Mouse (Mus musculus) urinary bladder, postnatal 14 days (tissue): ENCODE results near the gene Fggy.

ENCODE experiments used
- DNase-seq: peaks from one replicate; pipeline ENCODE4 v3.0.0; 2021; ENCODE audit warnings: low spot score

Gene Fggy

DNA sequence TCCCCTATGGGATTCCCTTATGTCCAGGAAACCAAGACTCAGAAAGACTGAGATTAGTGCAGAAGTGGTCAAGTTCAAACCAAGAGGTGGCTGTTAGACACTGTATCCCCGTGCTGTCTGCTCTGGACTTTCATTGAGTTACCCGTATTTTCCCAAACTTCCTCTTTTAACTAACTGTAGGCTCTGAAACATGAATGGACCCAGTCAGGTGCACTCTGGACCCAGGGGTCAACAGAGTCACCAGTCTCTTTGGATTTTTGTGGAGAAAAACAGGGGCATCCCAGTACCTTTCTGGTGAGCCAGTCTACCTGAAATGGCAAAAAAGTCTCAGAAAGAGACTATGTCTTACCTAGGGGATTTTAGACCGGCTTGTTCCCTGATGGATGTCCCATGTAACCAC is 33.6 kb downstream of the Fggy start:
- DNase-seq: no peak

DNA sequence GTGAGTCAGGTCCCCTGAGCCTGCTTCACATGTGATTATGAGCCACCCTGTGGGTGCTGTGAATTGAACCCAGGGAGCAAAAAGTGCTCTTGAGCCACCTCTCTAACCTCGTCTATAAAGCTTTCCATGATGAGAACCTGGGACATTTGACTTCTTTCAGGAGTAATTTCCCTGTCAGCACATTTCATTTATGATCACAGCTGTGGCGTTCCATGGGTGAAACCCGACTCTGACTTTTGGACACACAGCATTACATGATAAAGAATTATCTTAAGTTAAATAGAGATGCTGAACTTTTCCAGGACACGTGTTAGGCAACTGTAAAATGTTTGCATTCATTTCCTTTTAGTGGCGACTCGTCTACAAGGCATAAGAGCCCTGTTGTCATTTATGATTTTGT is 39.9 kb downstream of the Fggy start:
- no peak for DNase-seq

DNA sequence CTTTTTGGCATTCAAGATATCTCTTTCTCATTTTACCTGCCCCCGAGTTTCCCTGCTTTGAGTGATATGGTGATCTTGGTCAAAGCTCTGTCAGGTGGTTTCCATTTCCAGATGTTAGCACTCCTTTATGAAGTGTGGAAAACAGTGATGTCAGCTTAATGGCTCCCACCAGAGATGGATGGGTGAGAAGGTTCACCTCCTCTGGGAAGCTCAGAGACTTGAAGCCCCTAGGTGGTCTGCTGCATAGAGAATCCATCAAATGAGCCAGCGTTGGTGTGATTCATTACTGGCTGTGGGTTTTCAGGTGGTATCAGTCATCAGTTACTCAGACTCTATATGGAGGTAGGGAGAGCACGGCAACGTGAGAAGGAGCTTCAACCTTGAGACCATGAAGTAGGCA is 44.5 kb downstream of the Fggy start:
- DNase-seq: no peak

DNA sequence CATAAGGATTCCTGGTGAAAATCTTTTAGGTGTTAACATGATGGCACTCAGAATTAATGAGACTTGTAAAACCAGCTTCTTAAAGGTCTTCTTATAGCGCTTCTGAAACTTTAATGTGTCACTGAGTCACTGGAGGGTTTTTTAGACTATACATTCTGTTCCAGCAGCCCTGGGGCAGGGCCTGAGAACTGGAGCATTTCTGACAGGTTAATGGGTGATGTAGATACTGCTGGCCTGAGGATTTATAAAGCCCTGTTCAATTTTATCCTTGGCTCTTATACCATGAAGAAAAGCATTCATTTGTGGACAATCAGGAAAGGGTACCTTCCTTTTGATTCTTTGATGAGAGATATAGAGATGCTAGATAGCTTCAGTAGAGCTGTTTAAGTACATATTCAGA is 45.9 kb downstream of the Fggy start:
- DNase-seq: no peak

DNA sequence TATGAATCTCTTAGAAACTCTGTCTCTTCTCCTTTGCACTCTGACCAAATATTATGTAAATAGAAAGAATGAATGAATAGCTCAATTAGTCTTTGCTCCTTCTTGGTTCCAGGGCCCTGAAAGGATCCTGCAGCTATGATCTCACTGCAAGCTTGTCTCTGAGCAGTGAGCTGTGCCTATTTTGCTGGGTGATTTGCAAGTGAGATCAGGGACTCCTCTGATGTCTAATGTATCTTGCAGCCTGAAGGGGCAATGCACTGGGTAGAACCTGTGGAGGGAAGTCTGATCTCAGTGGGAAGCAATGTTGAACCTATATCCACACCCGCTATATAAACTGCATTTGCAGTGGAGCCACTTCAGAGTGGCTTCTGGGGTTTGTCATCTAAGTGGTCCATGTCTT is 53.4 kb downstream of the Fggy start:
- DNase-seq: no peak

DNA sequence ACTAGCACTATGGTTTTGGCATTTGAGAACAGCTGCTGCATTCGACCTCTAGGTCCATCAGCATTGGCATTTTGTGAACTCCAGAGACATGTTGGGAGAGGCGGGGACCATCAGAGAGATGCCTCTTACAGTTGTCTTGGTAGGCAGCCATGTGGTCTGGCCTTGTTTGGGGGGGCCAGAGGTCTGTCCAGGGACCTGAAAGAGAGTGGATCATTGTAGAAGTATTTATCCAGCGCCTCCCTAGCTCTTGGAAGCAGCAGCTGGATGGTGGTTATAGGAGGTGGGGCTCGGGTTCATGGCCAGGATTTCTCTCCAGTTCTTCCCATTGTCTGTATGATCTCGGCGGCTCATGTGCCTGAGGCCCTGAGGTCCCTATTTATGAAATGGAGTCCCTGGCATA is 54.1 kb downstream of the Fggy start:
- peak; percentile 9 for DNase-seq

DNA sequence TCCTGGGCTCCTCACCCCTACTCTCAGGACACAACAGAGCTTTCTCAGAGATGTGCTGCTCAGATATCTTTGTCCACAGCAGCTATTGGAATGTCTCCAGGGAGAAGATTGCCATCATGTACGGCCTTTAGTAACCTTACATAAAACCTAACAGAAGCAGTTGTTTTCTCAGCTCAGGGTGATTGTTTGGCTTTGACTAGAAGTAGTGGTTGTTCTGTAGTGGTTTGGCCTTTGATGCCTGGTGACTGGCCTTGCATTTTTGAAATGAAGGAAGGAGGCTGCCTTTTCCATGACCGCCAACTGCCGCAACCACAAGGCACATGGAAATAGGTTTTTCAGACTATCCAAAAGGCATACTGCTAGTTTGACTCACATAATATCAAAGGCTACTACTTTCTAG is 63.7 kb downstream of the Fggy start:
- DNase-seq: no peak

DNA sequence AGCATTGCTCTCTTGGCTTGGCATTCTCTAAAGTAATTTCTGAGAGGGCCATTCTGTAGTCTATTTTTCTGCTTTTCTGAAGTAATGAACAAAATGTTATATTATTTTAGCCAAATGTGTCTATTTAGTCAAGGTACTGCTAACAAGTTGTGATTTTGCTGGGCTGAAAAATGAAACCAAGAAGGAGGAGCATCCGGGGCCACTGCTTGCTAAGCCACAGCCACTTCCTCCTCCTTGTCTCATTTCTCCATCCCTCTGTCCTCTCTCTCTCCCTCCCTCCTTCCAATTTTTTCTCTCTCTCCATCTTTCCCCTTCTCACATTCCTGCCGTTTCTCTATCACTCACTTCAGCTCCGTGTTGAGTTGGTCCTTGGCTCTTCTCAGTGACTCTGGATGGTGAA is 67.4 kb downstream of the Fggy start:
- DNase-seq: no peak

DNA sequence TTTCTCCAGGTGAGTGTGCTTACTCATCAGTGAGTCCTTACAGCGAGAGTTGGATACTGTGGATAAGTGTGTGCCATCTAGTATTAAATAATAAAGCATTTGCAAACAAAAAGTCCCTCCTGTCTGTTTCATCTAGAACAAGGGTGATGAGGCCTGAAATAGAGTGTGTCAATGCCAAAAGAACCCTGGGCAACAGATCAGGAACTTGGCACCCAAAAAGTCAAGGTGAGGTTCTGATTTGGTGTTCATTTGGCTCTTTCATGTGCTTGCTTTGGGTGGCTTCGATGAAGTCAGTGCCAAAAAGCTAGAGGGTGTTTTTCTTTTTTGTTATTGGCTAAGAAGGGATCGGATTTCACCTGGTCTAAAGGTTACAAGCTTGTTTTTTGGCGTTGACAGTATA is 68.3 kb downstream of the Fggy start:
- DNase-seq: no peak

DNA sequence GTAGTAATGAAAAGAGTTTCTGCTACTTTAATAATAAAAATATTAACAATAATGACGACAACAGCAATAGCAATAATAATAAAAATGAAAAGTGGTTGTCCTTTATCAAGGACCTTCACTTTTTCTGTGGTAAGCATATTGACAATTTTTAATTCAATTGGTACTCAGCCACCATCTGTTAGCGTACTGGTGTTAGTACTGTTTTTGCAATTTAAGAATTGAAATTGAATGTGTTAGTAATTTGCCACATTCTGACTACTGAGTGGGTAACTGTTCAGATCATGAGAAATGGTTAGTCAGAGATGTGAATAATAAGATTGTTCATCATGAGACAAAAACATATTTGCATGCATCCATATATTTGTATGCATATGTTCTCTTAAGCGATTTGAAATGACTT is 68.9 kb downstream of the Fggy start:
- no peak for DNase-seq

DNA sequence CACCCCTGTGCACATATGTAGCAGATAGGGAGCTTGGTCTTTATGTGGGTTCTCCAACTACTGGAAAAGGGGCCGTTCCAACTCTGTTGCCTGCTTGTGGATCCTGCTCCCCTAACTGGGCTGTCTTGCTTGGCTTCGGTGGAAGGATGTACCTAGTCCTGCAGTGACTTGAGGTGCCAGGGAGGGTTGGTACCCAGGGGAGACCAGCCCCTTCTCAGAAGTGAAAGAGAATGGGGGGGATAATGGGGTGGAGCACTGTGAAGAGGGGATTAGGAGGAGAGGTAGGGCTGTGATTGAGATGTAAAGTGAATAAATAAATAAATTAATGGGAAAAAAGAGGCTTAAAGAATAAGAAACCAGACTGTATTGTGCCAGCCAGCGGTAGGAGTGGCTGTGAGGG is 77.6 kb downstream of the Fggy start:
- no peak for DNase-seq

DNA sequence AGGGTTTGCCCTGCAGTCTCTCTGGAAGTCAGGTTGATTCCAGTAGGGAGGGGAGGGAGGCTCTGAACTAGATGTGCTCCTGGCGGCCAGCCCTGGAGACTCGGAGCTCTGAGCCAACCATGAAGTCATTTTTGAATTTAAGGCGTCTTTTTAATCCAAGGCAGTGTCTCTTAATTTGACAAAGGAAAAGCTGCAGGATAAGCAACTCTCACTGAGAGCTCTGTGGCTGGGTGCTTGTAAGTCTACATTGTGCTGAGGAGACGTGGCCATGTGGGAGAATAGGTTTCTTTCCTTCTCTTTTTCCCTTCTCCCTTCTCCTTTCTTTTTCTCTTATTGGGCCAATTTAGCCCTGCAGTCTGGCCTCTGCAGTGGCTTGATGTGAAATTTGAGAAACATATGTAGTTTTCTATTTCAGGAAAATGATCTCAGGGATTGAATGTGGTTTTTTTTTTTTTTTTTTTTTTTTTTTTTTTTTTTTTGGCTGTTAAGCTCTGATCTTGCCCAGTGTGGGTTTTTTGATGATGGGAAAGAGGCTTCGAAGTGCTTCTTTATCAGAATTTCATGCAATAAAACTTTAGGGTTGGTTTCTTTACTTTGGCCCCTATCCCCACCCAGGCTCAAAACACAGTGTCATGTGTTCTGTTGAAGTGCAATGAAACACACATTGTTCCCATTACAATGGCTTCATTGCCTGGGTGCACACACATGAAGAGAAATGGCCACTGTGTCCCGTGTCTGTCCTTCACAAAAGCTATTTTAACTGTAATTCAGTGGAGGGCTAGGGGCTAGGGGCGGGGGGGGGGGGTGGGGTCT is 79.8 kb downstream of the Fggy start:
- DNase-seq: peak; percentile 65

DNA sequence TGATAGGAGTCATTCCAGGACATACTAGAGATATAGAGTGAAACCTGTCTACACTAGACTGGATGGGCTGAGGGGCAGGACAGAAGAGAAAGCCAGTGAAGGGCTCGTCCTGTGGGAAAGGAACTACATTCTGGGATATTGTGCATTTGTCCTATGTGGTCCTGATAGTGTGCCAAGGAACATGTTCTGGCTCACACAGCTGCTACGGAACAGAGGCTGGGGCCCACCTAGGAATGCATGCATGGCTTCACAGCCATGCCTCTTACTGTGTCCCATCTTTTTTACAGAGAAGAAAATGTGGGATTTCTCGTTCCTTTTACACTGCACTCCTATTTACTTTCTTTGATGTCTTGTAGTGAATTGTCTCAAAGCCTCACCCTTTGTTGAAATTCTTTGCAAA is 80.8 kb downstream of the Fggy start:
- no peak for DNase-seq

DNA sequence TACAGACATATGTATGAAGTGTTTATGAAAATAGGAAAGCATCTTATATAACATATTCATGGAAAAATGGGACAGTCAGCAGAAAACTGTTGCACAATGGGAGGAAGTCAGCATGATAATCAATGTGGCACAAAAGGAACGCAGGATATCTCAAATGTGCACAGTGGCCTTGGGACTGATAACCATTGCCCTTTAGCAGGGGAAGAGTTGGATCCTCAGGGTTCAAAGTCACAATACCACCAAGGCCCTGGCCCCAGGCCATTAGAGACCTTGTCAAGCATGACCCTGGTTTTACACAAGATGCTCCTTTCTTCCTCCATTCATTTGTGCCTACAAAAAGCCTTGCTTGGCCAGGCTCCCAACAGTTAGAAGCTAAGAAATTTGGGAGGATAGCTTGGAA is 83.5 kb downstream of the Fggy start:
- DNase-seq: no peak

DNA sequence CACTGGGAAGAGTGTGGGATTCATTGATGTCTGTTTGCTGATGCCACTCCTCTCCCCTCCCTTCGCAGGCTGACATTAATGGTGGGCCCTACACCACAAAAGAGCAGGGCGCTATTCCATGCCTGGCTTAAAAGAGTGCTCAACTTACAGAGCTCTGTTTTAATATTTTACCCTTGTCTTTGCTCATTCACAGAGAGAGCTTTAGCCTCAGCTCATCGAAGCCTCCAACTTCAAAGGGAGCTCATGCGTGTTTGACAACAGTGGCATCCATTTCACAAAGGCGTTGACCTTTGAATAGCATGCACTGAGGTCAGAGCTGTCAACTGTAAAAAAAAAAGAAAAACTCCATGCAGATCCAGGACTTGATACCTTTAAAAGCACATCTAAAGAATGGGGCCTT is 86.7 kb downstream of the Fggy start:
- no peak for DNase-seq

DNA sequence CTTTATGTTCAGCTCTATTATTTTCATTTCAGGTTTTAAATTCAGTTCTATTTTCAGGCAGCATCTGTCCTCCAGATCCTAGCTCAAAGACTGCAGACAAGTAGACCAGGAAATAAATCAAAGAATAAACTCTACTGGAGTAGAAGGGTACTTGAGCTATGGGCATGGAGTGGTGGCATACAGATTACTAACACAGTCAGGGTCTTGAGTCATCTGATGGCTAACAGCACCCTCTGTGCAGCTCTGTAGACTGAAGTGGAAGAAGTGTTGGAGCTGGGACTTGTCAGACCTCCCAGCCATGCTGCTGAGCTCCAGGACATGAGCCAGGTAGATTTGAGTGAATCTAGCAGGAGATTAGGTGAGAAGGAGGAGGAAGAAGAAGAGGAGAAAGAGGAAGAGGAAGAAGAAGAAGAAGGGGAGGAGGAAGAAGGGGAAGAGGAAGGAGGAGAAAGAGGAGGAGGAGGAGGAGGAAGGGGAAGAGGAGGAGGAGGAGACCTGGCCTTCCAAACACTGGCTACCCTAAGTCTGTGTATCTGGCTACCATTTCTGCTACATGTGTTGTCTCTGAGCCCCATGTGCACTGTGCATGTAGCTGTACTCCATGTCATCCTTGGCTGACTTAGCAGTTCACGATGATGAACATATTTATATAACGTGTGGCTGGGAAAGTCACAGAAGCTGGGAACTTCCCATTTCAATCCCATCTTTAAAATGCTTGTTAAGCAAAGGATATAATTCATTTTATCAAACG is 91.7 kb downstream of the Fggy start:
- DNase-seq: no peak

DNA sequence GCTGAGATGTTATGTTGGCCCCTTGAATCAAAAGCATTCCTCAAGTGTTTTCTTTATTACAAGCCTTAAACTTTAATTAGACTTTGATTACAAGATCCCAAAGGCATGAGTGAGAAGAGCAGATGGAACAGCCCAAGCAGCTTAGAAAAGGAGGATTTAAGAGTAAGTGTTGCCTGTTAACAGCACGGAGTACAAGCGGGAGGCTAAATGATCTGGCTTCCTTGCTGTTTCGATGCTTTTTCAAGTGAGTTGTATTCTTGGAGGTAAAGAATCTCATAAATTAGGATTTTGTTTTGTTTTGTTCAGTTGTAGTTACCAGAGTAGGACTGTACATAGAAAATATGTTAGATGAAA is 92.2 kb downstream of the Fggy start:
- DNase-seq: no peak

DNA sequence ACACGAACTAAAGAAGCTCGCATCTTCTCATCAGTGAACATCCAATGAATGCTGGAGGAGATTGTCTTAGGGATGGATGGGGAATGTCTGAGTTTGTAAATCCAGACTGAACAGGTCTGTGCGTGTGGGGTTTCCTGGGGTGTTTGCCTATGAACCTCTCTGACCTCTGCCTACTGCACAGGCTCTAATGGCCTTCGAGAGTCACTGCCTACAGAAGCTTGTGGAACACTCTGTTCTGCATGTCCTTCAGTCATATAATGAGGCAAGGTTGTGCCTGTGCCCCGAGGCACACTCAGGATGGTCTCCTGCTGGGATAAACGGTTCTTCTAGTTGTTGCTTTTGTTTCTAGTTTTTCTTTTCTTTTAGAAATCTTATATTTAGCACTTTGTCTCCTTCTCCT is 92.7 kb downstream of the Fggy start:
- DNase-seq: no peak

DNA sequence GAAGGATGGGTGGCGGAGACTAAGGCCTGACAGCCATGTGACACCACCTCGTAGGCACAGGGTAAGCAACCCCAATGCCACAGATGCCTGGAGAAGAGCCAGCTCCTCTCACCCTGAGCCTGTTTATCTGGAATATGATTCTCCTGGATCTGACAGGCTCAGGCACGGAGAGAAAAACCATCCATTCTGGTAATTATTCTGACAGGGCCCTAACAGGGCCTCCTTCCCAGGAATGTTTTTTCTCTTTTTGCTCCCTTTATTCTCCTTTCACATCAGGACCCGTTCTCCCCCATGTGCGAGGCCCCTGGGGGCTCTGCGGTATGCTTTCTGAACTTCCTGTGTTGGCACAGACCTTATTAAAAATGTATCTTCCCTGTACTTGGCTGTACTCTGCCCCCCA is 94.7 kb downstream of the Fggy start:
- no peak for DNase-seq

DNA sequence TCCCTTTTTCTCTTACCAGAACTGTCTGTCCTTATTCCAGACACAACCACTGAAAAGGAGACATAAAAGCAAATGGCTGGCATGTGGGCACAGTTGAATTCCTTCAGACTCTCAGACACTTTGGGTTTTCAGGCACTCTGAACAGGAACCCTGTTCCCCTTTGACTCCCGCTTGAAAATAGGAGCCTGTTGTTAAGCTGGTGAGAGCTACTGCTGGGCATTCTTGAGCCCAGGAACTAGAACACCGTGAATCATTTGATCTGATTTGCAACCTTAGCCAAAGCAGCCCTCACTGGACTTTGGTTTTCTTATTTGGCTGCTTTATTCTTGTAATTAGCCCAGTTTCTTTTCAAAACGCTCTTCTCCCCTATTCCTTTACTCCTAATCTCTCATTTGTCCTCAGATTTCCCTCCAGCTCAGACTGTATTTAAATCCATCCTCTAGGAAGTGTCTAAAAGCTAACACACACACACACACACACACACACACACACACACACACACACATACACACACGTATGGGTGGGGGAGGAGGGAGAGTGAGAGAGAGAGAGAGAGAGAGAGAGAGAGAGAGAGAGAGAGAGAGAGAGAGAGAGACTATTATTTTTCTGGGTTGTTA is 96.1 kb downstream of the Fggy start:
- no peak for DNase-seq

DNA sequence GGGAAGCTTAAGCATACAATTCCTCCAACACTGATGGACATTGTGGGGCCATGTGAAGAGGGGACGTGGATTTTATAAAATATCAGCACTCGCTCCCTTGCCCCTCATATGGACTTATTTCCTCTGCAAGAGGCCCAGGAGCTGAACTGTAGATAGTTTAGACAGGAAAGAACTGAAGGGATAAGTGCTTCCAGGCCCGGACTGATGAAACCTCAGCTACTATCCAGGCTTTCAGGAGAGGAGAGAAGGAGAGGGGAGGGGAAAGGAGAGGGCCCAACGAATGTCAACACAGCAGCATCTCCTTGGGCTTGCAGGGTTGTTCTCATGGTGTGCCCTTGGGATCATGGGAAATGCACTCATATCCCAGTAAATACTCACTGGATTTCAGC is 96.6 kb downstream of the Fggy start:
- no peak for DNase-seq

DNA sequence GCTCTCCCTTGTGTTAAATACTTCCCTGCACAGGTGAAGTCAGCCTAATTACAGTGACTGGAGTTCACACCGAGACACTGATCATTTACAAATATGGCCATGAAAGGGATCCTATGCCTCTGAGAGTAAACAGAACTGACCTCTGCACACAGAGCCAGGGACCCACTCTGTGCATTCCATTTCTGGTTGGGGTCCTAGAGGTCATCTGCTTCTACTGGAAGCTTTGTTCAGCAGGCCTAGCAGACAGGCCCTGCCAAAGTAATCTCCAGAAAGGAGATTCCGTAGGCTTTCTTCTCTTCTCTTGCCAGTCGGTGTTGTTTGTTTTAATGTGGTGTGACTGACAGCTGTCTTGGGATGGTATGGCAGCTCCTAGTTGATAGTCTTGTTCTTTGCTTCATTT is 101.7 kb downstream of the Fggy start:
- no peak for DNase-seq

DNA sequence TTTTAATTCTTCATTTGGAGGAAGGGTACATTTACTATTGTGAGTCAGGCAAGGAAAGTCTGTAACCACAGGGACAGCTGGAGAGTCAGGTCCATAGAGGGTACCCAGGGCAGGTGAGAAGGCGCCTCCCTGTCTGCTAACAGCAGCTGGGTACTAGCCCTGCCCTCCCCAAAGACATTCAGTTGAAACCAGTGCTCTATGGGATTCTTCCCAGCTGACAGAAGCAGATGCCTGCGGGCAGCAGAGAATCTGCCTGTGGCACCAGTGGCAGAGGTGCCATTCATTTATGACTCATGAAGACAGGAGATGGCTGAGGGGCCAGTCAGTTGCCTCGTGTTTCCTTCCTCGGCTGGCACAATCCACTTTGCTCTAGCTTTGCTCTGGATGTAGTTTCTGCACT is 106.3 kb downstream of the Fggy start:
- no peak for DNase-seq

DNA sequence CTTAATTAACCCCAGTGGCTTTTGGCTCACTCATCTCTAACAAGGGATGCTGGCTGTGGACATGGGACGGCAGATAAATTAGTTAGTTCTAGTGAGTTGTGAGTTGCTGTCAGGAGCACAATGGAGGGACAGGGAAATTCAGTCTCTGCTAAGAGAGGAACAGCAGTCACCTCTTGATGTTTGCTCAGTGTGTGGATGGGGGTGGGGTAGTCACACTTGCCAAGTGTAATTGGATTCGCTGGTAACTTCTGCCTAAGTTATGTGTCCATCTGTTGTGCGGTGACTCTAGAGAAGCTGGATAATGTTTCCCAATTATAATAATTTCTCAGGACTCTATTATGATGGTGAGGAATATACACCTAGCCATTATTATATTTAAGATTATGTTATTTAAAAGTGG is 107.0 kb downstream of the Fggy start:
- DNase-seq: no peak
